Mouse (Mus musculus) heart, adult 2 months (tissue): ENCODE measurements around the gene Shq1.

Experiments
- CTCF ChIP-seq: fragments of 200-600 bp; IDR thresholded peaks from 2 replicates; pipeline ENCODE4 v1.8.1; 2022; ENCODE audit warnings: antibody characterized with exemption, mild to moderate bottlenecking, moderate library complexity
- EP300 ChIP-seq: fragments of 200-500 bp; IDR thresholded peaks from 2 replicates; pipeline ENCODE4 v1.6.1; 2011; ENCODE audit warnings: low read depth, low read length, control low read depth; ENCODE audit not compliant: insufficient read depth
- POLR2A ChIP-seq: fragments of 200-500 bp; IDR thresholded peaks from 2 replicates; pipeline ENCODE4 v1.6.1; 2011; ENCODE audit warnings: mild to moderate bottlenecking, low read depth, low read length, control low read depth; ENCODE audit not compliant: insufficient read depth

- TF ChIP-seq POLR2A (no peak), CTCF (no peak), EP300 (no peak)
These were observed 39.9 kb upstream of the Shq1 start for GRCm38 (mm10) chr6:100710866-100711265.
